Mouse (Mus musculus): ENCODE data around the gene Esrrg.

GRCm38 (mm10) chr1:187669746-187670145 is 61.2 kb downstream of the Esrrg start:
- TF ChIP-seq CTCF (IDR thresholded peaks at IDR 0.05; ENCODE audit: extremely low read depth, insufficient read depth, insufficient read length, insufficient replicate concordance) (no peak), POLR2A (IDR thresholded peaks at IDR 0.05; ENCODE audit: low read depth, low read length) (no peak)
